Mouse (Mus musculus) limb, embryonic 14.5 days (tissue): ENCODE measurements at regions not wholly inside any gene's neighbourhood (a gene's known extent, or its start where the extent isn't known, plus 50 kb on each side); places are given as distances from the start of the nearest gene placed in this dataset.

ENCODE experiments used
- ATAC-seq: fragments of 200-750 bp; cut with Nextera tagmentation; 2 replicates; pipeline ENCODE4 v1.8.0; 2017; ENCODE audit warnings: low read depth, moderate number of reproducible peaks, moderate TSS enrichment; ENCODE audit not compliant: low FRiP score
- DNase-seq: peaks from one replicate; pipeline ENCODE4 v3.0.0-alpha.2; 2015; ENCODE audit warnings: low spot score
- H3K27ac ChIP-seq: fragments of 300-500 bp; sonication (generic); replicated peaks from 2 replicates; pipeline ENCODE4 v1.5.1; 2014; ENCODE audit warnings: low read depth, mild to moderate bottlenecking, low read length, moderate library complexity, mixed read lengths
- H3K27me3 ChIP-seq: fragments of 300-500 bp; sonication (generic); 2 replicates; pipeline ENCODE4 v1.6.1; 2014; ENCODE audit warnings: low read length, mixed read lengths; ENCODE audit not compliant: control insufficient read depth, insufficient read depth
- H3K36me3 ChIP-seq: fragments of 300-500 bp; sonication (generic); 2 replicates; pipeline ENCODE4 v1.6.1; 2014; ENCODE audit warnings: mild to moderate bottlenecking, low read length, moderate library complexity, mixed read lengths; ENCODE audit not compliant: control insufficient read depth, insufficient read depth
- H3K4me1 ChIP-seq: fragments of 300-500 bp; sonication (generic); 2 replicates; pipeline ENCODE4 v1.6.1; 2014; ENCODE audit warnings: antibody characterized with exemption, low read length, mixed read lengths; ENCODE audit not compliant: control insufficient read depth, insufficient read depth
- H3K4me2 ChIP-seq: fragments of 300-500 bp; sonication (generic); replicated peaks from 2 replicates; pipeline ENCODE4 v1.6.1; 2014; ENCODE audit warnings: low read depth, mild to moderate bottlenecking, low read length, moderate library complexity; ENCODE audit not compliant: severe bottlenecking
- H3K4me3 ChIP-seq: fragments of 300-500 bp; sonication (generic); replicated peaks from 2 replicates; pipeline ENCODE4 v1.5.1; 2014; ENCODE audit warnings: low read length
- H3K9ac ChIP-seq: fragments of 300-500 bp; sonication (generic); 2 replicates; pipeline ENCODE4 v1.6.1; 2014; ENCODE audit warnings: mild to moderate bottlenecking, low read depth, low read length, moderate library complexity; ENCODE audit not compliant: severe bottlenecking
- H3K9me3 ChIP-seq: fragments of 300-500 bp; sonication (generic); 2 replicates; pipeline ENCODE4 v1.6.1; 2016; ENCODE audit warnings: low read length; ENCODE audit not compliant: control insufficient read depth
- POLR2A ChIP-seq: fragments of 200-500 bp; IDR thresholded peaks from 2 replicates; pipeline ENCODE4 v1.8.0; 2012; ENCODE audit warnings: inconsistent platforms, mild to moderate bottlenecking, moderate library complexity, borderline replicate concordance; ENCODE audit not compliant: insufficient read depth, insufficient read length; ENCODE audit errors: extremely low read depth
- WGBS: fragments of 180-500 bp; shearing (Covaris S2); extraction: QIAGEN DNeasy Blood & Tissue Kit; methylation state at CpG from one replicate; pipeline ENCODE4 v1.1.7; 2014; 5-methylcytosine and 5-hydroxymethylcytosine counted together

- no peak overlapping the region for H3K4me3 ChIP-seq
- ATAC-seq (no peak), DNase-seq (no peak)
- no peak overlapping the region for H3K27ac ChIP-seq
- no peak overlapping the region for H3K4me2 ChIP-seq
- H3K36me3 ChIP-seq = no peaks in the 10 kb centered on the region
- no peaks in the 10 kb centered on the region for H3K9me3 ChIP-seq
- no peak overlapping the region for H3K9ac ChIP-seq
- no peaks in the 10 kb centered on the region for H3K27me3 ChIP-seq
- H3K4me1 ChIP-seq = no peaks in the 10 kb centered on the region
- TF ChIP-seq POLR2A = no peak
Observed at GRCm38 (mm10) chr16:64023981-64024380, 160.0 kb upstream of the Epha3 start.

- no peak overlapping the region for H3K4me2 ChIP-seq
- 80% methylated on average over 5 of the region's 5 CpGs for WGBS
- no peaks in the 10 kb centered on the region for H3K4me1 ChIP-seq
- no peak overlapping the region for H3K4me3 ChIP-seq
- TF ChIP-seq POLR2A = no peak
- no peak overlapping the region for H3K27ac ChIP-seq
- H3K36me3 ChIP-seq = no peaks in the 10 kb centered on the region
- H3K9me3 ChIP-seq = no peaks in the 10 kb centered on the region
- no peak for ATAC-seq
- H3K27me3 ChIP-seq = no peaks in the 10 kb centered on the region
- H3K9ac ChIP-seq = no peak overlapping the region
- DNase-seq = no peak
Observed at GRCm38 (mm10) chr16:64000884-64001283, 136.9 kb upstream of the Epha3 start.

GRCm38 (mm10) chr16:63967407-63967806 lies 103.4 kb upstream of the Epha3 start:
- Histone ChIP-seq H3K4me3 (no peak overlapping the region), H3K9me3 (no peaks in the 10 kb centered on the region), H3K27ac (no peak overlapping the region), H3K27me3 (no peaks in the 10 kb centered on the region), H3K36me3 (no peaks in the 10 kb centered on the region), H3K4me2 (no peak overlapping the region), H3K9ac (no peak overlapping the region), H3K4me1 (no peaks in the 10 kb centered on the region)
- ATAC-seq (no peak), DNase-seq (no peak)
- TF ChIP-seq POLR2A = no peak
- 90% methylated on average over 2 of the region's 2 CpGs for WGBS

- TF ChIP-seq POLR2A = no peak
- Histone ChIP-seq H3K4me1 (peaks cover 4% of the 10 kb centered on the region; the same call in 1 of the 2 replicates), H3K27me3 (no peaks in the 10 kb centered on the region), H3K9me3 (no peaks in the 10 kb centered on the region), H3K27ac (no peak overlapping the region), H3K36me3 (no peaks in the 10 kb centered on the region), H3K4me2 (no peak overlapping the region), H3K4me3 (no peak overlapping the region), H3K9ac (no peak overlapping the region)
- DNase-seq = no peak
- 55% methylated on average over 1 of the region's 1 CpGs for WGBS
- ATAC-seq = no peak
Observed at GRCm38 (mm10) chr16:63960786-63961185, 96.8 kb upstream of the Epha3 start.

GRCm38 (mm10) chr16:63958154-63958553 lies 94.2 kb upstream of the Epha3 start:
- 19% methylated on average over 6 of the region's 6 CpGs for WGBS
- Histone ChIP-seq H3K4me2 (peak overlapping the region; percentile 18), H3K27me3 (no peaks in the 10 kb centered on the region), H3K4me3 (no peak overlapping the region; the same call in 1 of the 2 replicates), H3K4me1 (peaks cover 4% of the 10 kb centered on the region; the same call in 1 of the 2 replicates), H3K36me3 (no peaks in the 10 kb centered on the region), H3K9me3 (no peaks in the 10 kb centered on the region), H3K27ac (no peak overlapping the region), H3K9ac (peak overlapping the region; percentile 32)
- TF ChIP-seq POLR2A = no peak
- DNase-seq (peak; percentile 12), ATAC-seq (peak; percentile 47; the same call in 1 of the 2 replicates)

GRCm38 (mm10) chr16:63925195-63925594 lies 61.2 kb upstream of the Epha3 start:
- no peak overlapping the region for H3K4me3 ChIP-seq
- H3K36me3 ChIP-seq = no peaks in the 10 kb centered on the region
- DNase-seq = no peak
- 74% methylated on average over 3 of the region's 3 CpGs for WGBS
- no peaks in the 10 kb centered on the region for H3K4me1 ChIP-seq
- H3K27me3 ChIP-seq = no peaks in the 10 kb centered on the region
- H3K27ac ChIP-seq = no peak overlapping the region
- no peak for TF ChIP-seq POLR2A
- no peaks in the 10 kb centered on the region for H3K9me3 ChIP-seq
- H3K9ac ChIP-seq = no peak overlapping the region
- no peak for ATAC-seq
- H3K4me2 ChIP-seq = no peak overlapping the region
